Mouse (Mus musculus) kidney, postnatal 10 days (tissue): ENCODE data around the gene Tmsb4x.

Source experiments
- DNase-seq: peaks from one replicate; pipeline ENCODE4 v3.0.0; 2021; ENCODE audit warnings: mixed read lengths

Gene Tmsb4x

GRCm38 (mm10) chrX:167208978-167209754, at the start of gene Tmsb4x:
Gene Tmsb4x, minus strand, starts transcription at chrX:167209315.
- DNase-seq, result peak; percentile 88

DNA sequence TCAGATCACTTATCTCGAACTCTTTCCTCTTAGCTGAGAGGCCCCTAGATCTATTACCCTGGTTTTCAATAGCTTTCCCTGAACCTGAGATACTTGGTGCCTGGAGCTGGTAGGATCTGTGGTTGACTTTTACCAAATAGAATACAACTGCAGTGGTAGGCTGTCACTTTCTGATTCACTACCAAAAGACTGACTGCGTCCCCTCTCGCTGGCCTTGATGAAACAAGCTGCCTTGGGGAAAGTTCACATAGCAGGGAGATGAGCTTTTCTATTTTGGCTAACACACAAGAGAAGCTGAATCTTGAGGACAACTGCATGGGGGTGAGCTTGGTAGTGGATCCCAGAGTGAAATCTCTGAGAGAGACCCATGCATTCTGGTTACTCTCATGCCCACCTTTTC, 32.6 kb upstream of the Tmsb4x start:
- DNase-seq, result no peak

GRCm38 (mm10) chrX:167239293-167239921, 30.3 kb upstream of the Tmsb4x start:
- DNase-seq, result no peak

DNA sequence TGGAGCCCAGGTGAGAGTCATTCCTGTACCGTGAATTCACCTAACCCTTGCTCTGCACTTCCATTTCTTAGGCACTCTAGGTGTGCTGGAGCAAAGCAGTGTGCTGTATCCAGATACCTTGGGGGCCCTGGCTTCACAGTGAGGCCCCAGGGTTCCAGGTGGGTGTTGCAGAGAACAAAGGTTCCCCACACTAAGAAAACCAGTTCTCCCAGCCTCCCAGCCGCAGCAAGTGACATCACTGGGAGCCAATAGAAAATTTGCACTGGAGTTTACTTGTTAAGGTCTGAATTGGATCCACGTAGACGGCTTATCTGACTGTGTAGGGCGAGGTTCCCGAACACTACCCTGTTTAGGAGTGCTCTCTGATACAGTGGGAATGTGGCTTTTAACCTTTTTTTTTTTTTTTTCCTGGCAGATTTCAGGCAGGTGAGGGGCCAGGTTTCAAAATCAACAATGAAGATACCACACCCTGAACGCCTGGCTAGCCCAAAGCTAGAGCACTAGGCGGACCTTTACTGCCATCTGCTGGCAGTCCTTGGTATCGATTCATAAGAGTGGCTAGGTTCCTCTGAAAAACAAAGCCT, 24.1 kb upstream of the Tmsb4x start:
- DNase-seq, result peak; percentile 83

- DNase-seq, result no peak
Observed at GRCm38 (mm10) chrX:167231150-167231549, 22.0 kb upstream of the Tmsb4x start.

DNA sequence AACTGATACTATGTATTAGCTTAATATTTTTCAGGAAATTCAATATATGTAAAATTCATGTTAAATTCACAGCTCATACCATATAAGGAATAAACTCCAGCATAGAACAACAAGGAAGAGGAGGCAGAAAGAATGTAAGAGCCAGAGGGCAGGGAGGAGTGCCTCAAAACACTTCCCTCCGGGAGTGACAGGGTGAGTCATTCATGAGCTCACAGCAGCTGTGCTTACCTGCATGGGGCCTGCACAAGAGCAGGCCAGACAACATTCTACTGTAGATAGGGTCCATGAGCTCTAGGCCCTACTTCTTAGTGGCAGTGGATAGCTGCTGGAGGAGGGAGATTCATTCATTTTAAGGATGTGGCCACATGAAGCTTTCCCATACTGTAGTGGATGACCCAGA, 20.7 kb upstream of the Tmsb4x start:
- DNase-seq, result no peak

DNA sequence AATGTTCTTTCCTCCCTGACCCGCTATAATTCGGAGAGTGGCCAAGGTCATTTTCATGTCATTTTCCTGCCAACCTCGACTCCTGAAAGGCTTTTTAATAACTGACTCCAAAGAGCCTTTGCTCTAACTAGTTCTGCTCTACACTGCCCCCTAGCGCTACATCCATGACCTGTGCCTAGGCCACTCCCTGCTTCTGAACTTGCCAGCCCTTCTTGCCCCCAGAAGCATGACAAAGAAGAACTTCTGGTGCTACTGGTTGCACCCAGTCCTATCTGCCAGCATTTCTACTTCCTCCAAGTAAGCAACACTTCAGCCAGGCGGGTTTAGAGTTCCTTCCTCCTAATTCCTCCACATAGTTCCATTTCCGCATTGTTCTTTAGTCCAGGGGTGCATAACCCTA, 20.1 kb upstream of the Tmsb4x start:
- DNase-seq, result peak; percentile 64

DNA sequence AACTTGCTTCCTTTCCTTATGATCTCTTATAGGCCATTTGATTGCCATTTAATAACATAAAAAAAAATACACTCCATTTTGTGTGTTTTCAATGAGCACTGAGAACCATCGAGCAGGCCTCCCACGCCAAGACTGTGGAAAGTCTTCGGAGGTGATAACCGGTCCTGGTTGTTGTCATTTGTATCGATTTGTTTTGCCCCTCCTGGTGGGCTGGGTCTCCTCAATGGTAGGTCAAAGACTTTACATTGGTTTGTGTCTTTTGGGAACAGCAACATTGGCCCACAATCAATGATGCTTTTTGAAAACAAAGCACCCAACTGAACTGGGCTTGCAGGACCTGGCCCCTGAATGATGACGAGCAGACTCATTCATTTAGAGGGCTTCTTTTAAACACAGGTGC, 18.6 kb upstream of the Tmsb4x start:
- DNase-seq, result no peak

GRCm38 (mm10) chrX:167227138-167227537, 18.0 kb upstream of the Tmsb4x start:
- DNase-seq, result no peak

DNA sequence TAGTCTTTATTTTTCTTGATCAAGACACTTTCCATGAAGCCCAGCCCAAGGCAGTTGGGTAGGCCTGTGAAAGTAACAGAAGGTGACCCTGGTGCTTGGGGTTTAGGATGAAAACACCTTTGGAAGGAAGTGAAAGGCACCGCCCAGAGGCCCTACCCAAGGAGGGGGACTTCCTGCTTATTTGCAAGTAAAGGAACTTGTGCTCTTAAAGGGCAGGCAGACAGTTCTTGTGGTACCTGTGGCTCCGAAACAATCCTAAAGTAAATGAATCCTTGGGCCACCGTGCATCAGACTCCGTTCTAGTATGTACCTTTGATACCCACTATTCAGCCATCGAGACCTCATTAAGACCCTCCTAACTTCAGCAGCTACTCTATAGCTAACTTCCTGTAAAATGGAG, 17.5 kb upstream of the Tmsb4x start:
- DNase-seq, result no peak

DNA sequence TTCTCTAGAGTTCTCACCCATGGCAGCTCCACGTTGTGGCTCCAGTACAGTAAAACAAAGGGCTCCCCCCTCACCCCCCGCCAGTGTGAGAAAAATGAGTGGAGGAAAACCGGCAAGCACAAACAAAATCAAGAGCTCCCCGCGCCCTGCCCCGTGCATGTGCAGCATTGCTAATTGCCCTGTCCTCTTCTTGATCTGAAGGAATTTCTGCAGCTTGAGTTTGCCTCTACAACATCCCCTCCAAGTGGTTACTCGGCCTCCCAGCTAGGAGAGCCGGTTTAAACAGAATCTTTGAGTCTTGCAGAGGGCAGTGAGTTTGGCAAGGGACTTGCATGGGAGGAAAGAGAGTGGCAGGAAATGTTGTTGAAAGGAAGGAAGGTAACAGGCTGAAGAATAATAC, 3.6 kb upstream of the Tmsb4x start:
- peak; percentile 66 for DNase-seq

DNA sequence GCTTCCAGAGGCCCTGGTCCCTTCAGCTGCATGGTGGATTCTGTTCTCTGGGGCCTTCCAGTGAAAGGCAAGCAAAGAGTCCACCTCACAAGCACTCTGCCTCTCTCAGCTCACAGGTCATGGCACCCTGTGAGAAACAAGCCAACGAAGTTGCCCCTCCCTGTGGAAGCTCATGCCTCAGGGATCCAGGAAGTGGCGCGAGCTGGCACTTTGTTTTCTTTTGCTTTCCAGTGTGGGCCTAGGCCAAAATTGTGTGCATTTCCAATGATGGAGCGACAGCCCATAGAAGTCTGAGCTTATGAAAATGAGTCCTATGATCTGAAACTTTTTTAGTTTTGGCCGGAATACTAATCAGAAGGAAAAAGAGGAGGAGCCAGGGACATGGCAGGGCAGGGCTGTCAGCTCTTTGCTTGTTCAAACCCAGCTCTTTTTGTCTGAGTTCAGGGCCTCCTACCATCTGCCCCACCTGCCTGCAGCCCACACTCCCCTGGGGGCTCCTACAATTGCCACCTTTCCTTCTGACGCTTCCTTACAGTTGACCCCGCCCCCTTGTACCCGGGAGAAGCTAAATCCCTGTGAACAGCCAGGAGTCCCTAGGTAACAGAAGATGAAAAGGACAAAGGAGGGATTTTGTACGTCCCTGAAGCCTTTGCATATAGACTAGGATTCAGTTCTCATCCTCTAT, 2.9 kb upstream of the Tmsb4x start:
- DNase-seq, result peak; percentile 12

- peak; percentile 23 for DNase-seq
Observed at GRCm38 (mm10) chrX:167210319-167210728, 1.2 kb upstream of the Tmsb4x start.

GRCm38 (mm10) chrX:167209828-167210227, 713 bp upstream of the Tmsb4x start:
- no peak for DNase-seq

DNA sequence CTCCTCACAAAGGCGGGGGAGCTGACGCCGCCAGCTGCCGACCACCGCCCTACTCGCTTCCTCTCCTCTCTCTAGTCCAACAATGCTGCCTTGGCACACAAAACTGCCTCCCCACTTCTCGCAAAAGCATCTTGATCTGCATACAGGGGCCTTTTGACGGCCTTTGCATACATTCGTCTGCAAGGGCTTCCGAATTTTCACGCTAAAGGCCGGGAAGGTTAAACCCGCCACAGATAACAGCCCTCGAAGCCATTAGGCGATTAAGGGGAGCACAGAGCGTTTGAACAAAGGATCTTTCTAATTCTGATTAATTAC, 652 bp downstream of the Tmsb4x start:
- DNase-seq, result peak; percentile 50

- DNase-seq, result peak; percentile 63
Observed at GRCm38 (mm10) chrX:167207741-167208505, 1.2 kb downstream of the Tmsb4x start.

- peak; percentile 12 for DNase-seq
Observed at GRCm38 (mm10) chrX:167205813-167206520, 3.1 kb downstream of the Tmsb4x start.

- DNase-seq, result no peak
Observed at GRCm38 (mm10) chrX:167201365-167201764, 7.8 kb downstream of the Tmsb4x start.

GRCm38 (mm10) chrX:167195228-167195649, 13.9 kb downstream of the Tmsb4x start:
- no peak for DNase-seq

- DNase-seq, result peak; percentile 15
Observed at GRCm38 (mm10) chrX:167186306-167186705, 22.8 kb downstream of the Tmsb4x start.

GRCm38 (mm10) chrX:167183535-167183934, 25.6 kb downstream of the Tmsb4x start:
- DNase-seq, result no peak

DNA sequence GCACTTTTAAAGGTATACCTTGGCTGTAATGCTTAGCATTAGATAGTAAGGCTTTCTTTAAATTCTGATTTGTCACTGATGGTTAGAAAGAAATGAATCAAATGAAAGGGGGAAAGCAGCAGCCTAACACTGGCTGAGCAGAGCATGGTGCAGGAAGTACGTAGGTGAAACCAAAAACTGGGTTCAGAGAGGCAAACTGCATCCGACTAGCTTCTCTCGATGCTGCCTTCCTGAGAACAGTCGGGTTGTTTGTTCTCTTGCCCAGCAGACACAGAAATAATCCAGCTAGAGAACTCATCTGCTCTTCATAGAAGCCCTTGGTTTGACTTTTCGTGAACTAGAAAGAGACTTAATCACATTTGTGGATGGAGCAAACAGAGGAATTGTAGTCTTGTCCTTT, 26.7 kb downstream of the Tmsb4x start:
- DNase-seq, result no peak
